Mouse (Mus musculus) CH12.LX (cell line): Measurements from ENCODE around the gene Gkap1. TPM values are rescaled to one million over a fixed set of nuclear protein-coding genes. Genes with fewer than 3 reads are reported as not detected.

Source experiments
- DNase-seq: peaks from one replicate; pipeline ENCODE4 v3.0.0-alpha.2; 2013; ENCODE audit errors: extremely low read depth
- H3K27ac ChIP-seq: 2 replicates; pipeline ENCODE4 v1.5.1; 2012; ENCODE audit warnings: low read depth, mild to moderate bottlenecking, control low read depth, moderate library complexity; ENCODE audit not compliant: insufficient read depth
- H3K27me3 ChIP-seq: replicated peaks from 2 replicates; pipeline ENCODE3; 2012; ENCODE audit warnings: inconsistent platforms
- H3K36me3 ChIP-seq, 2 experiments: replicated peaks in 1 of 2; 2 replicates each; pipeline versions ENCODE3 to v1.6.1; 2012; ENCODE audit warnings: inconsistent platforms in 1 of 2, low read length in 1 of 2, mild to moderate bottlenecking in 1 of 2, mixed read lengths in 1 of 2, moderate library complexity in 1 of 2; ENCODE audit not compliant: control insufficient read depth in 1 of 2, insufficient read depth in 1 of 2
- H3K4me1 ChIP-seq, 2 experiments: 2 replicates each; pipeline ENCODE4 v1.6.1; 2012; ENCODE audit warnings: inconsistent platforms in 1 of 2, moderate library complexity in 1 of 2; ENCODE audit not compliant: insufficient read depth in 2 of 2, control insufficient read depth in 1 of 2
- H3K4me2 ChIP-seq: 2 replicates; pipeline ENCODE4 v1.6.1; 2012; ENCODE audit warnings: low read depth, mild to moderate bottlenecking, control low read depth; ENCODE audit not compliant: poor library complexity, insufficient read depth, severe bottlenecking
- H3K4me3 ChIP-seq, 3 experiments: fragments of 150-350 bp in 1 of 3; sonication (generic) in 1 of 3; replicated peaks in 1 of 3; 2 replicates each; pipeline versions ENCODE3 to v1.5.1; 2011 to 2012; ENCODE audit warnings: low read depth in 2 of 3, low read length in 2 of 3, mild to moderate bottlenecking in 2 of 3, moderate library complexity in 2 of 3, control low read depth in 1 of 3, improper control_type of control experiment in 1 of 3, inconsistent platforms in 1 of 3, mixed read lengths in 1 of 3; ENCODE audit not compliant: poor library complexity in 1 of 3
- H3K79me2 ChIP-seq: replicated peaks from 2 replicates; pipeline ENCODE4 v1.6.1; 2012; ENCODE audit warnings: mild to moderate bottlenecking, moderate library complexity; ENCODE audit not compliant: control insufficient read depth, poor library complexity, insufficient read depth, severe bottlenecking; ENCODE audit errors: extremely low read depth
- H3K9ac ChIP-seq: 2 replicates; pipeline ENCODE4 v1.6.1; 2012; ENCODE audit warnings: low read depth, mild to moderate bottlenecking, control low read depth, moderate library complexity; ENCODE audit not compliant: insufficient read depth
- H3K9me3 ChIP-seq: replicated peaks from 2 replicates; pipeline ENCODE3; 2012; ENCODE audit warnings: low read length, inconsistent platforms, mixed read lengths
- BHLHE40 ChIP-seq: IDR thresholded peaks from 2 replicates; pipeline ENCODE4 v1.6.1; 2011; ENCODE audit warnings: mild to moderate bottlenecking, low read depth, low read length, improper control_type of control experiment
- CHD1 ChIP-seq: IDR thresholded peaks from 2 replicates; pipeline ENCODE4 v1.6.1; 2012; ENCODE audit warnings: low read depth, low read length, improper control_type of control experiment, inconsistent platforms
- E2F4 ChIP-seq: IDR thresholded peaks from 2 replicates; pipeline ENCODE4 v1.6.1; 2011; ENCODE audit warnings: low read depth, low read length, improper control_type of control experiment; ENCODE audit not compliant: insufficient replicate concordance
- ELF1 ChIP-seq: IDR thresholded peaks from 2 replicates; pipeline ENCODE4 v1.6.1; 2014; ENCODE audit warnings: low read depth, mild to moderate bottlenecking, inconsistent platforms, low read length, improper control_type of control experiment
- HCFC1 ChIP-seq: IDR thresholded peaks from 2 replicates; pipeline ENCODE4 v1.6.1; 2012; ENCODE audit warnings: low read depth, mild to moderate bottlenecking, inconsistent platforms, low read length, improper control_type of control experiment
- IRF4 ChIP-seq: IDR thresholded peaks from 2 replicates; pipeline ENCODE4 v1.6.1; 2014; ENCODE audit warnings: low read depth, mild to moderate bottlenecking, inconsistent platforms, low read length, improper control_type of control experiment
- JUND ChIP-seq: conservative IDR thresholded peaks from 2 replicates; pipeline ENCODE4 v1.6.1; 2011; ENCODE audit warnings: low read depth, low read length, improper control_type of control experiment
- KAT2A ChIP-seq: IDR thresholded peaks from 2 replicates; pipeline ENCODE4 v1.6.1; 2012; ENCODE audit warnings: low read length, improper control_type of control experiment, inconsistent platforms; ENCODE audit not compliant: insufficient replicate concordance
- MAZ ChIP-seq: IDR thresholded peaks from 2 replicates; pipeline ENCODE4 v1.6.1; 2012; ENCODE audit warnings: low read depth, mild to moderate bottlenecking, inconsistent platforms, low read length, improper control_type of control experiment, moderate library complexity
- MEF2A ChIP-seq: IDR thresholded peaks from 2 replicates; pipeline ENCODE4 v1.6.1; 2014; ENCODE audit warnings: low read depth, mild to moderate bottlenecking, inconsistent platforms, low read length, improper control_type of control experiment, borderline replicate concordance
- MYC ChIP-seq: IDR thresholded peaks from 2 replicates; pipeline ENCODE4 v1.6.1; 2011; ENCODE audit warnings: low read depth, mild to moderate bottlenecking, improper control_type of control experiment, low read length
- NELFE ChIP-seq: IDR thresholded peaks from 2 replicates; pipeline ENCODE4 v1.6.1; 2011; ENCODE audit warnings: low read depth, low read length, improper control_type of control experiment
- NRF1 ChIP-seq: IDR thresholded peaks from 2 replicates; pipeline ENCODE4 v1.6.1; 2014; ENCODE audit warnings: low read depth, mild to moderate bottlenecking, inconsistent platforms, low read length, improper control_type of control experiment, moderate library complexity
- POLR2A ChIP-seq: IDR thresholded peaks from 2 replicates; pipeline ENCODE4 v1.6.1; 2011; ENCODE audit warnings: low read depth, mild to moderate bottlenecking, improper control_type of control experiment, low read length
- RAD21 ChIP-seq: IDR thresholded peaks from 2 replicates; pipeline ENCODE4 v1.6.1; 2011; ENCODE audit warnings: low read depth, mild to moderate bottlenecking, low read length, improper control_type of control experiment, moderate library complexity
- SIN3A ChIP-seq: IDR thresholded peaks from 2 replicates; pipeline ENCODE4 v1.6.1; 2012; ENCODE audit warnings: low read length, improper control_type of control experiment, inconsistent platforms
- TBP ChIP-seq: conservative IDR thresholded peaks from 2 replicates; pipeline ENCODE4 v1.6.1; 2011; ENCODE audit warnings: low read depth, low read length, improper control_type of control experiment
- UBTF ChIP-seq: IDR thresholded peaks from 2 replicates; pipeline ENCODE4 v1.6.1; 2012; ENCODE audit warnings: low read depth, mild to moderate bottlenecking, inconsistent platforms, low read length, improper control_type of control experiment, moderate library complexity
- USF1 ChIP-seq: IDR thresholded peaks from 2 replicates; pipeline ENCODE4 v1.6.1; 2014; ENCODE audit warnings: low read depth, mild to moderate bottlenecking, inconsistent platforms, low read length, improper control_type of control experiment
- ZC3H11A ChIP-seq: IDR thresholded peaks from 2 replicates; pipeline ENCODE4 v1.6.1; 2012; ENCODE audit warnings: low read depth, mild to moderate bottlenecking, inconsistent platforms, low read length, improper control_type of control experiment
- ZMIZ1 ChIP-seq: IDR thresholded peaks from 2 replicates; pipeline ENCODE4 v1.6.1; 2012; ENCODE audit warnings: low read depth, mild to moderate bottlenecking, inconsistent platforms, low read length, improper control_type of control experiment
- dilution Hi-C: fragments of 300-500 bp; cut with MboI; formaldehyde crosslinking; loops from 2 replicates; pipeline ENCODE4 v1.14.3; 2020; ENCODE audit warnings: low sequenced_read_pairs; ENCODE audit not compliant: extremely low pct_unique_long_range_greater_than_20kb, extremely low pct_ligation_motif_present
- in situ Hi-C: fragments of 300-500 bp; cut with MboI; formaldehyde crosslinking; loops from 3 replicates; pipeline ENCODE4 v1.14.3; 2019; ENCODE audit warnings: low sequenced_read_pairs, low pct_ligation_motif_present, low pct_unique_long_range_greater_than_20kb, mixed read lengths
- polyA plus RNA-seq: library from polyadenylated mRNA; unstranded; fragments of >175 nt; gene quantifications from 2 replicates; pipeline ENCODE4 v1.2.1, GENCODE M21; 2012; ENCODE audit warnings: low read depth; ENCODE audit not compliant: insufficient read length
- total RNA-seq, 2 experiments: library from RNA; depleted of rRNA; stranded (reverse); fragments of 300-350 nt in 1 of 2; fragments of >200 nt in 1 of 2; gene quantifications; 2 replicates each; pipeline ENCODE4 v1.2.3; 2012 to 2014

Gene Gkap1
- total and polyA plus RNA-seq, 3 experiments = 0.82 to 2.0 (median 1.3) TPM

DNA sequence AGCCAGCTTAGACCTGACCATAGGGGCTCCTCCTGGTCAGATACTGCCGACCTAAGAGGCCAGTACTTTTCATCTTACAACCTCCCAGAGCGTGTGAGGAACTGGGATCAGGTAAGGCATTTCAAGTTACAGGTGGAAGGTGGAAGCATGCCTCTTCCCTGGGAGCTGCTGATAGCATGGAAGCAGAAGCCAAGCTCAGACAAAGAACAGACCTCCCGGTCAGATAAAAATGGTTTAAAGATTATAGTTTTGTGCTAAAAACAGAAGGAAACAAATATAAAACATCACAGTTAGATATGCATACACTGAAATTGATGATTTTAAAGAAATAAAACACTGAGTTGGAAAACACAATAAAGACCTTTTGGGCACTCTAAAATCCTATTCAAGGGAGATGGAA, 8.6 kb downstream of the Gkap1 start:
- Histone ChIP-seq H3K4me1 (peaks cover 0 to 2% of the 10 kb centered on the region in 2 experiments; a peak in 1 of 4 replicates), H3K4me3 (no peak overlapping the region), H3K9ac (no peak overlapping the region), H3K4me2 (no peak overlapping the region), H3K27ac (no peak overlapping the region), H3K27me3 (peaks cover 6% of the 10 kb centered on the region), H3K9me3 (no peaks in the 10 kb centered on the region), H3K36me3 (no peaks in the 10 kb centered on the region), H3K79me2 (no peaks in the 10 kb centered on the region)
- in situ Hi-C loops (no loop called here), dilution Hi-C loops (no loop called here)
- no peak for TF ChIP-seq CHD1
- no peak for TF ChIP-seq IRF4
- TF ChIP-seq KAT2A = no peak
- TF ChIP-seq SIN3A = no peak
- TF ChIP-seq MYC = no peak
- TF ChIP-seq ELF1 = no peak
- TF ChIP-seq HCFC1 = no peak
- TF ChIP-seq USF1 = no peak
- TF ChIP-seq NELFE = no peak
- no peak for TF ChIP-seq E2F4
- TF ChIP-seq MEF2A = no peak
- no peak for TF ChIP-seq MAZ
- TF ChIP-seq JUND = no peak
- DNase-seq = no peak

DNA sequence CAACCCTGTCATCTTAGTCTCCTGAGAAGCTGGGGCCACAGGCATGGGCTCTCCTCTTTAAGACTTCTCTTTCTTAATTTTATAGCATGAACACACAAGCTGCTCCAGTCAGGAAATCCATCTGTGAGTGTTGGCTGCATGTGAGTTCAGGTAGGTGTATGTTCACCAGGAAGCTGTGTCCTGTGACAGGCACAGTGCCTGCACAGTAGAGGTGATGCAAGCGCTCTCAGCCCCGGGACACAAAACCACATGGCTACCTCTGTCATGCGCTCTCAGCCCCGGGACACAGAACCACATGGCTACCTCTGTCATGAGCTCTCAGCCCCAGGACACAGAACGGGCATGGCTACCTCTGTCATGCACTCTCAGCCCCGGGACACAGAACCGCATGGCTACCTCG, 12.0 kb downstream of the Gkap1 start:
- TF ChIP-seq E2F4 (no peak), MEF2A (no peak), SIN3A (no peak), HCFC1 (no peak), BHLHE40 (no peak), JUND (no peak), RAD21 (no peak), ZC3H11A (no peak), MAZ (no peak), POLR2A (no peak), TBP (no peak), UBTF (no peak), NELFE (no peak), ZMIZ1 (no peak), USF1 (no peak), NRF1 (no peak)
- DNase-seq = no peak
- peaks cover 0 to 2% of the 10 kb centered on the region in 2 experiments; a peak in 1 of 4 replicates for H3K4me1 ChIP-seq
- in situ Hi-C loops (no loop called here), dilution Hi-C loops (no loop called here)
- H3K27ac ChIP-seq = no peak overlapping the region
- no peak overlapping the region for H3K9ac ChIP-seq
- H3K36me3 ChIP-seq = no peaks in the 10 kb centered on the region
- no peak overlapping the region for H3K4me3 ChIP-seq
- H3K4me2 ChIP-seq = no peak overlapping the region
- H3K27me3 ChIP-seq = no peaks in the 10 kb centered on the region
- no peaks in the 10 kb centered on the region for H3K9me3 ChIP-seq
- H3K79me2 ChIP-seq = no peaks in the 10 kb centered on the region
